Comparison of ENCODE assay signal across 7 mouse cellular contexts in genomic region chr3:32553061-32553460, GRCm38 (mm10). TPM values are rescaled to one million over a fixed set of nuclear protein-coding genes. Genes with fewer than 3 reads are reported as not detected.
A peak's percentile ranks its signal among the peaks of the same experiment; 100 is the strongest.
DNase-seq lines count a peak whose midpoint lies in the region; TF ChIP-seq lines count a peak whose summit lies in the region.

No protein-coding gene starts in this region.

- TF ChIP-seq CTCF in layer of hippocampus, adult 2 months (conservative IDR thresholded peaks at IDR 0.05) = peak; percentile 66

- H3K4me1 ChIP-seq in embryonic facial prominence, embryonic 10.5 days = no peaks in the 10 kb centered on the region

- DNase-seq in layer of hippocampus, adult 2 months (ENCODE audit: low spot score in 2 of 2) = no peak
- no peak for DNase-seq in layer of hippocampus, adult 8-10 months (ENCODE audit: low spot score in 2 of 2)
- peak; percentile 8 for DNase-seq in MEL-GATA-1-ER (ENCODE audit: extremely low read depth, low read depth)
- peak; percentile 17 for DNase-seq in embryonic facial prominence, embryonic 10.5 days (ENCODE audit: low spot score)
- peak; percentile 11 for DNase-seq in naive thymus-derived CD4-positive, alpha-beta T cell, adult 2 months (ENCODE audit: low read depth)
- DNase-seq in neural tube, embryonic 10.5 days (ENCODE audit: extremely low spot score, low spot score) = no peak
- DNase-seq in layer of hippocampus, adult 11-12 months (ENCODE audit: low spot score) = no peak

- H3K4me3 ChIP-seq in layer of hippocampus, adult 2 months = no peak overlapping the region
- no peak overlapping the region for H3K4me3 ChIP-seq in embryonic facial prominence, embryonic 10.5 days

- H3K27ac ChIP-seq in layer of hippocampus, adult 2 months = no peak overlapping the region
- H3K27ac ChIP-seq in embryonic facial prominence, embryonic 10.5 days (replicated peaks) = no peak overlapping the region

- no peaks in the 10 kb centered on the region for H3K9me3 ChIP-seq in embryonic facial prominence, embryonic 10.5 days

- no peaks in the 10 kb centered on the region for H3K27me3 ChIP-seq in embryonic facial prominence, embryonic 10.5 days (replicated peaks; ENCODE audit: low read depth, poor library complexity, severe bottlenecking)

- H3K36me3 ChIP-seq in embryonic facial prominence, embryonic 10.5 days (replicated peaks) = peaks cover 53% of the 10 kb centered on the region

- WGBS in embryonic facial prominence, embryonic 10.5 days = 90% methylated on average over 1 of the region's 1 CpGs

RNA-seq across cellular contexts. Expression of gene Mfn1, which starts 23.8 kb away (rescaled TPM):
- total RNA-seq in layer of hippocampus, adult 2 months (2021) = 100 to 1,000 TPM in 1 of 2 experiments, 10 to 100 TPM in 1; 95.2 to 103 TPM
- 100 to 1,000 TPM in 3 of 4 experiments, 10 to 100 TPM in 1; 79.6 to 113 (median 107) TPM for total RNA-seq in layer of hippocampus, adult 8-10 months (2022)
- 23.9 and 24.9 TPM in 2 replicates for polyA plus RNA-seq in embryonic facial prominence, embryonic 10.5 days (2016; fragmentation: Nextera tagmentation; extraction: Ambion mirVana)

RNA-seq across cellular contexts. Expression of gene Zfp639, which starts 43.0 kb away (rescaled TPM):
- total RNA-seq in layer of hippocampus, adult 2 months (2021) = 10 to 100 TPM; 31.7 to 36.1 TPM
- total RNA-seq in layer of hippocampus, adult 8-10 months (2022) = 10 to 100 TPM; 32.4 to 46.3 (median 36.5) TPM
- 40.7 and 41.0 TPM in 2 replicates for polyA plus RNA-seq in embryonic facial prominence, embryonic 10.5 days (2016; fragmentation: Nextera tagmentation; extraction: Ambion mirVana)

Comparison
In these comparisons a context has a peak if more than half of its experiments do, and no peak if none do; other contexts are left out.
1. DNase-seq: peak in MEL-GATA-1-ER (single experiment), embryonic facial prominence, embryonic 10.5 days (single experiment) and naive thymus-derived CD4-positive, alpha-beta T cell, adult 2 months (single experiment); none in layer of hippocampus, adult 2 months (0 of 2), layer of hippocampus, adult 8-10 months (0 of 2), neural tube, embryonic 10.5 days (single experiment) and layer of hippocampus, adult 11-12 months (single experiment).